Mouse (Mus musculus) bone marrow, adult 2 months (tissue): Measurements from ENCODE around the gene Stxbp5.

Experiments
- CTCF ChIP-seq: fragments of 200-500 bp; IDR thresholded peaks from 2 replicates; pipeline ENCODE4 v1.5.1; 2011; ENCODE audit warnings: low read length, control low read depth; ENCODE audit not compliant: control insufficient read depth, insufficient read depth
- POLR2A ChIP-seq: fragments of 200-500 bp; IDR thresholded peaks from 2 replicates; pipeline ENCODE4 v1.6.1; 2011; ENCODE audit warnings: low read depth, mild to moderate bottlenecking, control low read depth, low read length, borderline replicate concordance; ENCODE audit not compliant: control insufficient read depth

DNA sequence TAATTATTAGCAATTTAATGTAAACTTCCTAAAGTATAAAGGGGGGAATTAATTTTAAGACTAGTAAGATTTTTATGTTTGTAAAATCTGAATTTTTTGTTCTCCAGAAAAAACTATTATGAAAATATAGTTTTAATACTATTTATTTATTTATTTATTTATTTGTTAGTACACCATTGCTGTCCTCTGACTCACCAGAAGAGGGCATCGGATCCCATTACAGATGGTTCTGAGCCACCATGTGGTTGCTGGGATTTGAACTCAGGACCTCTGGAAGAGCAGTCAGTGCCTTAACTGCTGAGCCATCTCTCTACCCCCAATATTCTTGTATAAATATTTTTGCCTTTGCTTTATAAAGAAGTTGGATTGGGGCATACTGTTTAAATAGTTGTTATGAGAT lies 104.5 kb downstream of the Stxbp5 start:
- TF ChIP-seq CTCF (no peak), POLR2A (no peak)
